11 mouse cellular contexts compared by ENCODE assay signal in genomic region chr13:24656719-24657497, GRCm38 (mm10).
DNase-seq lines count a peak whose midpoint lies in the region; ATAC-seq lines count a peak whose summit lies in the region.
"Had no signal": no experiment of that assay in that cellular context is flagged by ENCODE, and none has a peak within 500 bp of the region (broad histone marks: within the 10 kb centered on the region; RNA-seq: fewer than 3 reads in every experiment).

No protein-coding gene starts in this region.

- no peaks in the 10 kb centered on the region for H3K27me3 ChIP-seq in forebrain, embryonic 16.5 days (replicated peaks; ENCODE audit: control insufficient read depth, insufficient read depth, low read length)
- no peaks in the 10 kb centered on the region for H3K27me3 ChIP-seq in midbrain, embryonic 15.5 days (replicated peaks)
- no peaks in the 10 kb centered on the region for H3K27me3 ChIP-seq in limb, embryonic 10.5 days (ENCODE audit: low read depth, poor library complexity, severe bottlenecking)

- no peak overlapping the region for H3K4me3 ChIP-seq in forebrain, embryonic 16.5 days (replicated peaks; ENCODE audit: low read length)
- peak overlapping the region; percentile 16 for H3K4me3 ChIP-seq in midbrain, embryonic 15.5 days
- no peak overlapping the region for H3K4me3 ChIP-seq in limb, embryonic 10.5 days
- H3K4me3 ChIP-seq: erythroblast, embryonic 14.5 days had no signal

- DNase-seq in embryo, embryonic 10.5 days (ENCODE audit: low spot score), result peak; percentile 40
- DNase-seq in embryo, embryonic 9.5 days (ENCODE audit: extremely low spot score), result no peak
- peak; percentile 37 for DNase-seq in brain, adult 2 months (ENCODE audit: low read depth, low spot score)
- DNase-seq in adipocyte (ENCODE audit: low spot score), result no peak
- no peak for DNase-seq in ovary, postnatal 14 days (ENCODE audit: low spot score)
- no peak for DNase-seq in limb, embryonic 10.5 days (ENCODE audit: low spot score)

- WGBS in forebrain, embryonic 16.5 days, result 7% methylated on average over 15 of the region's 15 CpGs
- 7% methylated on average over 15 of the region's 15 CpGs for WGBS in midbrain, embryonic 15.5 days
- WGBS in limb, embryonic 10.5 days, result 67% methylated on average over 15 of the region's 15 CpGs

- no peak overlapping the region for H3K9ac ChIP-seq in forebrain, embryonic 16.5 days (replicated peaks; ENCODE audit: low read depth, low read length)
- no peak overlapping the region for H3K9ac ChIP-seq in midbrain, embryonic 15.5 days

- H3K4me2 ChIP-seq in forebrain, embryonic 16.5 days (ENCODE audit: low read length), result peak overlapping the region; percentile 39
- H3K4me2 ChIP-seq in midbrain, embryonic 15.5 days, result peak overlapping the region; percentile 39

- H3K27ac ChIP-seq in forebrain, embryonic 16.5 days (ENCODE audit: low read length), result peak overlapping the region; percentile 26
- peak overlapping the region; percentile 76 for H3K27ac ChIP-seq in midbrain, embryonic 15.5 days
- H3K27ac ChIP-seq in limb, embryonic 10.5 days, result no peak overlapping the region
- H3K27ac ChIP-seq: kidney, postnatal 0 days had no signal

- no peaks in the 10 kb centered on the region for H3K9me3 ChIP-seq in forebrain, embryonic 16.5 days (ENCODE audit: control insufficient read depth, low read length)
- no peaks in the 10 kb centered on the region for H3K9me3 ChIP-seq in midbrain, embryonic 15.5 days
- H3K9me3 ChIP-seq in limb, embryonic 10.5 days (replicated peaks), result no peaks in the 10 kb centered on the region

- no peaks in the 10 kb centered on the region for H3K36me3 ChIP-seq in forebrain, embryonic 16.5 days (ENCODE audit: control insufficient read depth, insufficient read depth)
- no peaks in the 10 kb centered on the region for H3K36me3 ChIP-seq in midbrain, embryonic 15.5 days (replicated peaks)
- no peaks in the 10 kb centered on the region for H3K36me3 ChIP-seq in limb, embryonic 10.5 days

- H3K4me1 ChIP-seq in forebrain, embryonic 16.5 days (replicated peaks; ENCODE audit: control insufficient read depth, insufficient read depth, low read length), result peaks cover 20% of the 10 kb centered on the region
- peaks cover 30% of the 10 kb centered on the region for H3K4me1 ChIP-seq in midbrain, embryonic 15.5 days
- H3K4me1 ChIP-seq in limb, embryonic 10.5 days, result no peaks in the 10 kb centered on the region

- peak; percentile 69 for ATAC-seq in forebrain, embryonic 16.5 days
- peak; percentile 89 for ATAC-seq in midbrain, embryonic 15.5 days (replicated peaks)
- ATAC-seq: lung, postnatal 0 days had no signal

Comparison
In these comparisons a context has a peak if more than half of its experiments do, and no peak if none do; other contexts are left out.
1. DNase-seq: peak in embryo, embryonic 10.5 days (single experiment) and brain, adult 2 months (single experiment); none in embryo, embryonic 9.5 days (single experiment), adipocyte (single experiment), ovary, postnatal 14 days (single experiment) and limb, embryonic 10.5 days (single experiment).